Mouse (Mus musculus) liver, adult 2 months (tissue): ENCODE measurements around the gene H2afy.

Experiments
- CTCF ChIP-seq: fragments of 200-500 bp; IDR thresholded peaks from 2 replicates; pipeline ENCODE4 v1.5.1; 2011; ENCODE audit warnings: low read depth, low read length, control low read depth
- POLR2A ChIP-seq: fragments of 200-500 bp; IDR thresholded peaks from 2 replicates; pipeline ENCODE4 v1.6.1; 2011; ENCODE audit warnings: low read length, control low read depth; ENCODE audit not compliant: insufficient read depth; ENCODE audit errors: extremely low read depth

- TF ChIP-seq CTCF (no peak), POLR2A (no peak)
Observed at GRCm38 (mm10) chr13:56130544-56130943, 5.6 kb downstream of the H2afy start.
